Mouse (Mus musculus) liver, postnatal 0 days (tissue): Measurements from ENCODE around the gene Dnase1l3.

Experiments
- CTCF ChIP-seq: sonication (generic); IDR thresholded peaks from 2 replicates; pipeline ENCODE4 v1.5.1; 2016; ENCODE audit warnings: antibody characterized with exemption, low read depth
- EP300 ChIP-seq: IDR thresholded peaks from 2 replicates; pipeline ENCODE4 v1.6.1; 2016; ENCODE audit warnings: antibody characterized with exemption, low read depth, mild to moderate bottlenecking

- TF ChIP-seq CTCF (no peak), EP300 (peak; percentile 14; the same call in 1 of the 2 replicates)
Observed at GRCm38 (mm10) chr14:7991108-7991776, 3.1 kb downstream of the Dnase1l3 start.
